Mouse (Mus musculus): ENCODE measurements around the gene Picalm. TPM values are rescaled to one million over a fixed set of nuclear protein-coding genes. Genes with fewer than 3 reads are reported as not detected.

Picalm gene
- polyA plus RNA-seq, 1 experiment, result 177 TPM

DNA sequence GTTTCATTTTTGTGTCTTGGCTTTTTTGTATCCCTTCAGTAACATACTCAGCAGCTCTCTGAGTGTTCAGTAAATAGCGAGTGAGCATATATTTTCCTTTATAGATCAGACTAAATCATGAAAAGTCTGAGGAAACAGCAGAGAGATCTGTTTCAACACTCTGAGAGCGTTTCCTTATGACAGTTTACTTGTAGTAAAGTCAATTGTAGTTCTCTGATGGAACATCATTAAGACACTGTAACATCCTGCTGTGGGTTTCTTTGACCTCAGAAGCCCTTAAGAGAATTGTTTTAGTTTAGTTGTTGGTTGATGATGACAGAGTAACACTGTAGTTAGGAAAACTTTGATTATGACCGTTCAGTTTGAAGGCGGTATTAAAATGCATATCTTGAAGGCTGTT lies 8.3 kb downstream of the Picalm start:
- H3K36me3 ChIP-seq (ENCODE audit: control insufficient read depth, insufficient read depth, low read length, poor library complexity, severe bottlenecking), result no peaks in the 10 kb centered on the region; the same call in 1 of the 2 replicates
- H3K27ac ChIP-seq (ENCODE audit: insufficient read depth, low read length), result no peak overlapping the region
- no peaks in the 10 kb centered on the region for H3K27me3 ChIP-seq (ENCODE audit: control insufficient read depth, insufficient read depth, low read length, poor library complexity, severe bottlenecking)
- TF ChIP-seq CTCF (IDR thresholded peaks at IDR 0.05; ENCODE audit: low read depth, low read length) (no peak), POLR2A (IDR thresholded peaks at IDR 0.05; ENCODE audit: insufficient read depth, low read length) (no peak), EP300 (IDR thresholded peaks at IDR 0.05; ENCODE audit: insufficient read depth, low read depth, low read length) (no peak)
- no peaks in the 10 kb centered on the region for H3K9me3 ChIP-seq (replicated peaks; ENCODE audit: control insufficient read depth, insufficient read depth, low read length, poor library complexity, severe bottlenecking)
- H3K4me1 ChIP-seq (ENCODE audit: control insufficient read depth, insufficient read depth, low read length), result no peaks in the 10 kb centered on the region
- H3K4me3 ChIP-seq (ENCODE audit: low read depth, low read length), result no peak overlapping the region
- H3K9ac ChIP-seq (ENCODE audit: low read depth, poor library complexity, severe bottlenecking), result no peak overlapping the region

DNA sequence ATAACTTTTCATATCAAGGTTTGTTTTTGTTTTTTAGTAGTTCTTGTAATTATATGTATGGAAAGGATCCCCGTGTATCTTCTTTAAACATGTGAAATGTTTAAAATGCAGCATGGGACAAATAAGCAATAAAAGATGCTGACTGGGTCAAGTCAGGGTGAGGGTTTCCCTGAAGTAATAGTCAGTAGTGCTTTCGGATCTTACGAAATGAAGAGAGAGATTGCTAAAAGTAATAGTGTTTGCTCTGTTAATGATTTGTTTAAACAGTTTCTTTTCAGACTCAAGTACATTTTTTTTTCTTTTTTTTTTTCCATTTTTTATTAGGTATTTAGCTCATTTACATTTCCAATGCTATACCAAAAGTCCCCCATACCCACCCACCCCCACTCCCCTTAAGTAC lies 10.3 kb downstream of the Picalm start:
- Histone ChIP-seq H3K4me1 (ENCODE audit: control insufficient read depth, insufficient read depth, low read length) (no peaks in the 10 kb centered on the region), H3K9me3 (replicated peaks; ENCODE audit: control insufficient read depth, insufficient read depth, low read length, poor library complexity, severe bottlenecking) (no peaks in the 10 kb centered on the region), H3K27me3 (ENCODE audit: control insufficient read depth, insufficient read depth, low read length, poor library complexity, severe bottlenecking) (no peaks in the 10 kb centered on the region), H3K4me3 (ENCODE audit: low read depth, low read length) (no peak overlapping the region), H3K36me3 (ENCODE audit: control insufficient read depth, insufficient read depth, low read length, poor library complexity, severe bottlenecking) (no peaks in the 10 kb centered on the region; the same call in 1 of the 2 replicates), H3K27ac (ENCODE audit: insufficient read depth, low read length) (no peak overlapping the region), H3K9ac (ENCODE audit: low read depth, poor library complexity, severe bottlenecking) (no peak overlapping the region)
- TF ChIP-seq POLR2A (IDR thresholded peaks at IDR 0.05; ENCODE audit: insufficient read depth, low read length), result no peak
- no peak for TF ChIP-seq EP300 (IDR thresholded peaks at IDR 0.05; ENCODE audit: insufficient read depth, low read depth, low read length)
- no peak for TF ChIP-seq CTCF (IDR thresholded peaks at IDR 0.05; ENCODE audit: low read depth, low read length)

DNA sequence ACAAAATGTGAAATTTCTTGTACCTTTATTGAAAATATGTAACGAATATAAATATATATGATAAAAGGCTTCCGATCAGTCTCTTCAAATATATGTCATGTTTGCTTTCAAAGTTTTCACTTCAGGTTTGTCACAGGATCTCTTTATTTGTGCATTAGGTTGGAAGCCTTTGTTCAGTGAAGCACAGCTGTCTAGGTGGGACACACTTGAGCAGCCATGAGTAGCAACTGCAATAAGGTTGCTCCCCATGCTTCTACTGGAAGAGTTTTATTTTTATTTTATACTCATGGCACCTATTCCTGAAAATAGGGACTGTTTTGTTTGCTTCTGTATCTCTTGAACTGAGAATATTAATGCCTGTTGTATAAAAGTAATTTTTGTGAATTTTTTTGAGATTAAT lies 14.3 kb downstream of the Picalm start:
- Histone ChIP-seq H3K36me3 (ENCODE audit: control insufficient read depth, insufficient read depth, low read length, poor library complexity, severe bottlenecking) (no peaks in the 10 kb centered on the region), H3K9me3 (replicated peaks; ENCODE audit: control insufficient read depth, insufficient read depth, low read length, poor library complexity, severe bottlenecking) (no peaks in the 10 kb centered on the region), H3K27me3 (ENCODE audit: control insufficient read depth, insufficient read depth, low read length, poor library complexity, severe bottlenecking) (no peaks in the 10 kb centered on the region), H3K4me1 (ENCODE audit: control insufficient read depth, insufficient read depth, low read length) (no peaks in the 10 kb centered on the region), H3K9ac (ENCODE audit: low read depth, poor library complexity, severe bottlenecking) (no peak overlapping the region), H3K4me3 (ENCODE audit: low read depth, low read length) (no peak overlapping the region), H3K27ac (ENCODE audit: insufficient read depth, low read length) (no peak overlapping the region)
- TF ChIP-seq CTCF (IDR thresholded peaks at IDR 0.05; ENCODE audit: low read depth, low read length) (no peak), EP300 (IDR thresholded peaks at IDR 0.05; ENCODE audit: insufficient read depth, low read depth, low read length) (no peak), POLR2A (IDR thresholded peaks at IDR 0.05; ENCODE audit: insufficient read depth, low read length) (no peak)

GRCm38 (mm10) chr7:90144971-90145370 lies 15.0 kb downstream of the Picalm start:
- no peak overlapping the region for H3K4me3 ChIP-seq (ENCODE audit: low read depth, low read length)
- no peaks in the 10 kb centered on the region for H3K9me3 ChIP-seq (replicated peaks; ENCODE audit: control insufficient read depth, insufficient read depth, low read length, poor library complexity, severe bottlenecking)
- H3K27ac ChIP-seq (ENCODE audit: insufficient read depth, low read length), result no peak overlapping the region
- no peaks in the 10 kb centered on the region for H3K36me3 ChIP-seq (ENCODE audit: control insufficient read depth, insufficient read depth, low read length, poor library complexity, severe bottlenecking)
- H3K9ac ChIP-seq (ENCODE audit: low read depth, poor library complexity, severe bottlenecking), result no peak overlapping the region
- H3K4me1 ChIP-seq (ENCODE audit: control insufficient read depth, insufficient read depth, low read length), result no peaks in the 10 kb centered on the region
- H3K27me3 ChIP-seq (ENCODE audit: control insufficient read depth, insufficient read depth, low read length, poor library complexity, severe bottlenecking), result no peaks in the 10 kb centered on the region
- TF ChIP-seq POLR2A (IDR thresholded peaks at IDR 0.05; ENCODE audit: insufficient read depth, low read length), result no peak
- TF ChIP-seq CTCF (IDR thresholded peaks at IDR 0.05; ENCODE audit: low read depth, low read length), result no peak
- no peak for TF ChIP-seq EP300 (IDR thresholded peaks at IDR 0.05; ENCODE audit: insufficient read depth, low read depth, low read length)

GRCm38 (mm10) chr7:90145376-90145775 lies 15.4 kb downstream of the Picalm start:
- Histone ChIP-seq H3K27ac (ENCODE audit: insufficient read depth, low read length) (no peak overlapping the region), H3K27me3 (ENCODE audit: control insufficient read depth, insufficient read depth, low read length, poor library complexity, severe bottlenecking) (no peaks in the 10 kb centered on the region), H3K4me3 (ENCODE audit: low read depth, low read length) (no peak overlapping the region), H3K9ac (ENCODE audit: low read depth, poor library complexity, severe bottlenecking) (no peak overlapping the region), H3K4me1 (ENCODE audit: control insufficient read depth, insufficient read depth, low read length) (no peaks in the 10 kb centered on the region), H3K9me3 (replicated peaks; ENCODE audit: control insufficient read depth, insufficient read depth, low read length, poor library complexity, severe bottlenecking) (no peaks in the 10 kb centered on the region), H3K36me3 (ENCODE audit: control insufficient read depth, insufficient read depth, low read length, poor library complexity, severe bottlenecking) (no peaks in the 10 kb centered on the region)
- TF ChIP-seq EP300 (IDR thresholded peaks at IDR 0.05; ENCODE audit: insufficient read depth, low read depth, low read length) (no peak), POLR2A (IDR thresholded peaks at IDR 0.05; ENCODE audit: insufficient read depth, low read length) (no peak), CTCF (IDR thresholded peaks at IDR 0.05; ENCODE audit: low read depth, low read length) (no peak)

DNA sequence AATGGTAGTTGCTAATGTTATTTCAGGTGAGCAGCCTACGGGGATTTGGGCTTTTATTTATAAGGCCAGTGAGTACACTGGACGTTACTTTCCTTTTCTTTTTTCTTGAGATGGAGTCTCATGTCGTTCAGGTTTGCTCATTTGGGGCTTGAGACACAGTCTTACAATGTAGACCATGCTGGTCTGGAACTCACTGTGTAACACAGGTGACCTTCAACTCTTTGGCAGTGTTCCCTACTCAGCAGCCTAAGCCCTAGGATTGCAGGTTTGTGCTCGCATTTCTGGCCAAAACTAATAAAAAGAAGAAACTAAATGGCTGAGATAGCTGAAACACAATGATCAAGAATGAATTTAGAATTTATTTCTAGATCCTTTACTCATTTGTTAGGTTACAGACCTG lies 15.9 kb downstream of the Picalm start:
- no peaks in the 10 kb centered on the region for H3K4me1 ChIP-seq (ENCODE audit: control insufficient read depth, insufficient read depth, low read length)
- TF ChIP-seq POLR2A (IDR thresholded peaks at IDR 0.05; ENCODE audit: insufficient read depth, low read length), result no peak
- no peak for TF ChIP-seq CTCF (IDR thresholded peaks at IDR 0.05; ENCODE audit: low read depth, low read length)
- TF ChIP-seq EP300 (IDR thresholded peaks at IDR 0.05; ENCODE audit: insufficient read depth, low read depth, low read length), result no peak
- H3K27ac ChIP-seq (ENCODE audit: insufficient read depth, low read length), result no peak overlapping the region
- H3K27me3 ChIP-seq (ENCODE audit: control insufficient read depth, insufficient read depth, low read length, poor library complexity, severe bottlenecking), result no peaks in the 10 kb centered on the region
- no peaks in the 10 kb centered on the region for H3K36me3 ChIP-seq (ENCODE audit: control insufficient read depth, insufficient read depth, low read length, poor library complexity, severe bottlenecking)
- H3K9me3 ChIP-seq (replicated peaks; ENCODE audit: control insufficient read depth, insufficient read depth, low read length, poor library complexity, severe bottlenecking), result no peaks in the 10 kb centered on the region
- H3K4me3 ChIP-seq (ENCODE audit: low read depth, low read length), result no peak overlapping the region
- no peak overlapping the region for H3K9ac ChIP-seq (ENCODE audit: low read depth, poor library complexity, severe bottlenecking)

Data from ES-Bruce4 (cell line).